Mouse (Mus musculus): ENCODE data around the gene Gm3336.

The Gm3336 gene

GRCm38 (mm10) chr8:70716521-70717400, 1.6 kb upstream of the Gm3336 start:
- no peak for DNase-seq (ENCODE audit: low spot score)

GRCm38 (mm10) chr8:70719796-70720270, 1.5 kb downstream of the Gm3336 start:
- no peak for DNase-seq (ENCODE audit: low spot score)

- peak; percentile 84 for DNase-seq (ENCODE audit: low spot score)
Measured at GRCm38 (mm10) chr8:70720739-70721138, 2.4 kb downstream of the Gm3336 start.

GRCm38 (mm10) chr8:70721601-70722000, 3.3 kb downstream of the Gm3336 start:
- DNase-seq (ENCODE audit: low spot score): no peak

- no peak for DNase-seq (ENCODE audit: low spot score)
Measured at GRCm38 (mm10) chr8:70723486-70724210, 5.3 kb downstream of the Gm3336 start, which contains the start of gene Pde4c. Gene Pde4c (plus strand): TSS chr8:70723720.

GRCm38 (mm10) chr8:70724216-70724615, 5.9 kb downstream of the Gm3336 start:
- no peak for DNase-seq (ENCODE audit: low spot score)

- DNase-seq (ENCODE audit: low spot score): no peak
Measured at GRCm38 (mm10) chr8:70725792-70726447, 7.6 kb downstream of the Gm3336 start.

GRCm38 (mm10) chr8:70726721-70727120, 8.4 kb downstream of the Gm3336 start:
- no peak for DNase-seq (ENCODE audit: low spot score)

GRCm38 (mm10) chr8:70729808-70730475, 11.6 kb downstream of the Gm3336 start:
- DNase-seq (ENCODE audit: low spot score): no peak

- DNase-seq (ENCODE audit: low spot score): no peak
Measured at GRCm38 (mm10) chr8:70730956-70731355, 12.6 kb downstream of the Gm3336 start.

GRCm38 (mm10) chr8:70737705-70738104, 19.4 kb downstream of the Gm3336 start:
- DNase-seq (ENCODE audit: low spot score): no peak

- DNase-seq (ENCODE audit: low spot score): no peak
Measured at GRCm38 (mm10) chr8:70738211-70738610, 19.9 kb downstream of the Gm3336 start.

- no peak for DNase-seq (ENCODE audit: low spot score)
Measured at GRCm38 (mm10) chr8:70741661-70742060, 23.3 kb downstream of the Gm3336 start.

GRCm38 (mm10) chr8:70742176-70742575, 23.8 kb downstream of the Gm3336 start:
- DNase-seq (ENCODE audit: low spot score): no peak

GRCm38 (mm10) chr8:70742981-70743655, 24.8 kb downstream of the Gm3336 start:
- no peak for DNase-seq (ENCODE audit: low spot score)

- peak; percentile 42 for DNase-seq (ENCODE audit: low spot score)
Measured at GRCm38 (mm10) chr8:70743656-70744590, 25.6 kb downstream of the Gm3336 start.

GRCm38 (mm10) chr8:70744806-70745205, 26.5 kb downstream of the Gm3336 start:
- no peak for DNase-seq (ENCODE audit: low spot score)

GRCm38 (mm10) chr8:70745691-70746220, 27.4 kb downstream of the Gm3336 start:
- no peak for DNase-seq (ENCODE audit: low spot score)

- DNase-seq (ENCODE audit: low spot score): no peak
Measured at GRCm38 (mm10) chr8:70746676-70747075, 28.3 kb downstream of the Gm3336 start.
